ENCODE assay signal across 30 mouse cellular contexts in the genomic region with DNA sequence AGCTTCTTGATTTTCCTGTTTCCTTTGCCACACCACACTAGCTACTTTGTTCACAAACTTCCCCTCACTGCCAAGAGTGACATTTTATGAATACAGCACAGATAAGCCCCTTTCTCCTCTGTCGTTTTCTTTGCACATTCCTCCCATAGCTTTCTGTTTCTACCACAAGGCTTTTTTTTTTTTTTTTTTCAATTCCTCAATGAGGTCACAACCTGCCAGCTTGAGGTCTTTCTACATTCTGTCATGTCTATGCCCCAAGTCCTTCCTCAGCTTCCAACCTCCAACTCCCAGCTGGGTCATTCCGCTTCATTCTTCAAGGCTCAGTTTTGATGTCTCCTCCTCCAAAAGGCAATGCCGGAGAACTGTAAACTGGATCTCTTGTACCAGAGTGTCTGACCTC.
A peak's percentile ranks its signal among the peaks of the same experiment; 100 is the strongest.
DNase-seq lines count a peak whose midpoint lies in the region; ATAC-seq and TF ChIP-seq lines count a peak whose summit lies in the region.
"Had no signal": no experiment of that assay in that cellular context is flagged by ENCODE, and none has a peak within 500 bp of the region (broad histone marks: within the 10 kb centered on the region; RNA-seq: fewer than 3 reads in every experiment).

No protein-coding gene starts in this region.

- WGBS in heart, embryonic 13.5 days = 34% methylated on average over 3 of the region's 3 CpGs
- WGBS in lung, embryonic 14.5 days = 39% methylated on average over 3 of the region's 3 CpGs
- 42% methylated on average over 3 of the region's 3 CpGs for WGBS in midbrain, embryonic 13.5 days
- 47% methylated on average over 3 of the region's 3 CpGs for WGBS in forebrain, embryonic 11.5 days

- H3K27ac ChIP-seq in heart, embryonic 13.5 days (replicated peaks) = peak overlapping the region; percentile 48
- H3K27ac ChIP-seq in lung, embryonic 14.5 days (ENCODE audit: low read depth) = no peak overlapping the region
- no peak overlapping the region for H3K27ac ChIP-seq in midbrain, embryonic 13.5 days
- H3K27ac ChIP-seq in forebrain, embryonic 11.5 days (ENCODE audit: low read depth, low read length) = no peak overlapping the region
- H3K27ac ChIP-seq: embryonic facial prominence, embryonic 10.5 days; embryonic facial prominence, embryonic 15.5 days; hindbrain, embryonic 12.5 days; hindbrain, postnatal 0 days; liver, embryonic 15.5 days; lung, embryonic 15.5 days; midbrain, embryonic 12.5 days; neural tube, embryonic 13.5 days had no signal

- no peak for DNase-seq in heart, postnatal 10 days
- DNase-seq in lung, embryonic 14.5 days = peak; percentile 33
- no peak for DNase-seq in lung, postnatal 10 days
- DNase-seq in mesoderm, embryonic 11.5 days (ENCODE audit: low read depth, low spot score) = peak; percentile 43
- no peak for DNase-seq in forebrain, embryonic 11.5 days (ENCODE audit: low spot score)
- DNase-seq: adrenal gland, postnatal 10 days; cerebellum, adult 8-10 months; cerebellum, postnatal 25 days; gastrocnemius, postnatal 14 days; heart, postnatal 14 days; kidney, adult 9 months; kidney, postnatal 10 days; layer of hippocampus, adult 9-11 months; liver; lung, postnatal 36 days; thymus, postnatal 25 days had no signal

- no peaks in the 10 kb centered on the region for H3K27me3 ChIP-seq in heart, embryonic 13.5 days (replicated peaks)
- no peaks in the 10 kb centered on the region for H3K27me3 ChIP-seq in lung, embryonic 14.5 days (ENCODE audit: insufficient read depth, low read length)
- no peaks in the 10 kb centered on the region for H3K27me3 ChIP-seq in midbrain, embryonic 13.5 days
- no peaks in the 10 kb centered on the region for H3K27me3 ChIP-seq in forebrain, embryonic 11.5 days (ENCODE audit: control insufficient read depth, insufficient read depth, low read length)
- H3K27me3 ChIP-seq: embryonic facial prominence, embryonic 15.5 days; hindbrain, embryonic 12.5 days; liver, embryonic 15.5 days; lung, embryonic 15.5 days; midbrain, embryonic 12.5 days; neural tube, embryonic 13.5 days had no signal

- H3K4me1 ChIP-seq in heart, embryonic 13.5 days = peaks cover 12% of the 10 kb centered on the region
- H3K4me1 ChIP-seq in lung, embryonic 14.5 days (ENCODE audit: insufficient read depth) = no peaks in the 10 kb centered on the region
- H3K4me1 ChIP-seq in midbrain, embryonic 13.5 days (replicated peaks) = no peaks in the 10 kb centered on the region
- no peaks in the 10 kb centered on the region for H3K4me1 ChIP-seq in forebrain, embryonic 11.5 days (replicated peaks; ENCODE audit: control insufficient read depth, insufficient read depth, low read length)
- H3K4me1 ChIP-seq: embryonic facial prominence, embryonic 15.5 days; hindbrain, embryonic 12.5 days; liver, embryonic 15.5 days; lung, embryonic 15.5 days; midbrain, embryonic 12.5 days; neural tube, embryonic 13.5 days had no signal

- H3K4me2 ChIP-seq in heart, embryonic 13.5 days = 0 out of 2 replicates have a peak overlapping the region, but pooled peaks have one; percentile 7
- no peak overlapping the region for H3K4me2 ChIP-seq in lung, embryonic 14.5 days
- H3K4me2 ChIP-seq in midbrain, embryonic 13.5 days (replicated peaks) = no peak overlapping the region
- no peak overlapping the region for H3K4me2 ChIP-seq in forebrain, embryonic 11.5 days (ENCODE audit: low read depth, low read length, severe bottlenecking)
- H3K4me2 ChIP-seq: embryonic facial prominence, embryonic 15.5 days; hindbrain, embryonic 12.5 days; liver, embryonic 15.5 days; lung, embryonic 15.5 days; midbrain, embryonic 12.5 days; neural tube, embryonic 13.5 days had no signal

- ATAC-seq in heart, embryonic 13.5 days (ENCODE audit: extremely low read depth, insufficient number of reproducible peaks, low FRiP score, low TSS enrichment) = no peak
- peak; percentile 31; the same call in 1 of the 2 replicates for ATAC-seq in lung, embryonic 14.5 days (ENCODE audit: insufficient read depth)
- ATAC-seq in common myeloid progenitor, adult 5-6 weeks (replicated peaks; ENCODE audit: low read depth, poor library complexity, severe bottlenecking) = 0 out of 2 replicates have a peak, but pooled peaks have one; percentile 18
- no peak for ATAC-seq in midbrain, embryonic 13.5 days
- ATAC-seq in forebrain, embryonic 11.5 days (replicated peaks; ENCODE audit: low FRiP score) = no peak
- ATAC-seq: CD4-positive, CD25-positive, alpha-beta regulatory T cell, adult 4 months; forebrain, embryonic 14.5 days; hindbrain, postnatal 0 days; intestine, postnatal 0 days had no signal

- no peaks in the 10 kb centered on the region for H3K9me3 ChIP-seq in heart, embryonic 13.5 days
- H3K9me3 ChIP-seq in lung, embryonic 14.5 days (ENCODE audit: low read depth, low read length) = no peaks in the 10 kb centered on the region
- H3K9me3 ChIP-seq in midbrain, embryonic 13.5 days = no peaks in the 10 kb centered on the region
- H3K9me3 ChIP-seq in forebrain, embryonic 11.5 days (ENCODE audit: control insufficient read depth, low read length) = no peaks in the 10 kb centered on the region
- H3K9me3 ChIP-seq: embryonic facial prominence, embryonic 10.5 days; embryonic facial prominence, embryonic 15.5 days; hindbrain, embryonic 12.5 days; liver, embryonic 15.5 days; lung, embryonic 15.5 days; midbrain, embryonic 12.5 days; neural tube, embryonic 13.5 days had no signal

- no peak for TF ChIP-seq CTCF in lung, embryonic 14.5 days (IDR thresholded peaks at IDR 0.05; ENCODE audit: low read depth)

- no peak overlapping the region for H3K4me3 ChIP-seq in heart, embryonic 13.5 days
- H3K4me3 ChIP-seq in lung, embryonic 14.5 days (ENCODE audit: low read depth, low read length) = no peak overlapping the region
- H3K4me3 ChIP-seq in midbrain, embryonic 13.5 days (replicated peaks) = no peak overlapping the region
- H3K4me3 ChIP-seq in forebrain, embryonic 11.5 days (ENCODE audit: low read depth, low read length) = no peak overlapping the region
- H3K4me3 ChIP-seq: embryonic facial prominence, embryonic 10.5 days; embryonic facial prominence, embryonic 15.5 days; hindbrain, embryonic 12.5 days; liver, embryonic 15.5 days; lung, embryonic 15.5 days; midbrain, embryonic 12.5 days; neural tube, embryonic 13.5 days had no signal

- intact Hi-C loops in heart, postnatal 10 days (cut with DNase I) = no loop called here

- H3K9ac ChIP-seq in heart, embryonic 13.5 days = no peak overlapping the region
- H3K9ac ChIP-seq in lung, embryonic 14.5 days = no peak overlapping the region
- no peak overlapping the region for H3K9ac ChIP-seq in midbrain, embryonic 13.5 days (replicated peaks)
- no peak overlapping the region for H3K9ac ChIP-seq in forebrain, embryonic 11.5 days (ENCODE audit: low read length)
- H3K9ac ChIP-seq: embryonic facial prominence, embryonic 15.5 days; hindbrain, embryonic 12.5 days; liver, embryonic 15.5 days; lung, embryonic 15.5 days; midbrain, embryonic 12.5 days; neural tube, embryonic 13.5 days had no signal

- no peaks in the 10 kb centered on the region for H3K36me3 ChIP-seq in heart, embryonic 13.5 days
- no peaks in the 10 kb centered on the region for H3K36me3 ChIP-seq in lung, embryonic 14.5 days (ENCODE audit: insufficient read depth)
- H3K36me3 ChIP-seq in midbrain, embryonic 13.5 days = no peaks in the 10 kb centered on the region
- H3K36me3 ChIP-seq in forebrain, embryonic 11.5 days (ENCODE audit: control insufficient read depth, insufficient read depth, low read length) = no peaks in the 10 kb centered on the region
- H3K36me3 ChIP-seq: embryonic facial prominence, embryonic 10.5 days; embryonic facial prominence, embryonic 15.5 days; hindbrain, embryonic 12.5 days; liver, embryonic 15.5 days; lung, embryonic 15.5 days; midbrain, embryonic 12.5 days; neural tube, embryonic 13.5 days had no signal

Comparison
In these comparisons a context has a peak if more than half of its experiments do, and no peak if none do; other contexts are left out.
1. DNase-seq: peak in lung, embryonic 14.5 days (single experiment) and mesoderm, embryonic 11.5 days (single experiment); none in heart, postnatal 10 days (0 of 2), lung, postnatal 10 days (single experiment) and forebrain, embryonic 11.5 days (single experiment).
2. ATAC-seq: peak in lung, embryonic 14.5 days (single experiment) and common myeloid progenitor, adult 5-6 weeks (single experiment); none in heart, embryonic 13.5 days (single experiment), midbrain, embryonic 13.5 days (single experiment) and forebrain, embryonic 11.5 days (single experiment).